9 mouse cellular contexts compared by ENCODE assay signal in genomic region chr13:13437460-13438015, GRCm38 (mm10). TPM values are rescaled to one million over a fixed set of nuclear protein-coding genes. Genes with fewer than 3 reads are reported as not detected.
DNase-seq lines count a peak whose midpoint lies in the region; ATAC-seq and TF ChIP-seq lines count a peak whose summit lies in the region.
"Not testable (repeated sequence)": the region's sequence is repeated elsewhere in the genome, so short reads cannot be mapped to it uniquely, and the experiment has no call there.
"Had no signal": no experiment of that assay in that cellular context is flagged by ENCODE, and none has a peak within 500 bp of the region (broad histone marks: within the 10 kb centered on the region; RNA-seq: fewer than 3 reads in every experiment).

Nid1 (plus strand) TSS chr13:13437551.

- H3K9ac ChIP-seq in embryonic facial prominence, embryonic 13.5 days; kidney, embryonic 15.5 days; liver, adult 2 months (ENCODE audit: low read depth, low read length); midbrain, embryonic 11.5 days (ENCODE audit: low read length): not testable (repeated sequence)

- not testable (repeated sequence) for H3K9me3 ChIP-seq in embryonic facial prominence, embryonic 13.5 days; kidney, embryonic 15.5 days (replicated peaks); midbrain, embryonic 11.5 days (ENCODE audit: control insufficient read depth, low read length)

- H3K27ac ChIP-seq in embryonic facial prominence, embryonic 13.5 days; kidney, embryonic 15.5 days; liver, adult 2 months (replicated peaks; ENCODE audit: insufficient read depth, low read depth, low read length); midbrain, embryonic 11.5 days (ENCODE audit: low read depth, low read length); spleen, adult 2 months (ENCODE audit: insufficient read depth, low read length): not testable (repeated sequence)

- not testable (repeated sequence) for H3K4me1 ChIP-seq in embryonic facial prominence, embryonic 13.5 days; kidney, embryonic 15.5 days; liver, adult 2 months (ENCODE audit: control insufficient read depth, insufficient read depth, low read length); midbrain, embryonic 11.5 days (ENCODE audit: control insufficient read depth, insufficient read depth, low read length); spleen, adult 2 months (ENCODE audit: control insufficient read depth, insufficient read depth, insufficient read length)

- not testable (repeated sequence) for H3K27me3 ChIP-seq in embryonic facial prominence, embryonic 13.5 days; kidney, embryonic 15.5 days; liver, adult 2 months (ENCODE audit: control insufficient read depth, insufficient read depth, low read length); midbrain, embryonic 11.5 days (ENCODE audit: control insufficient read depth, insufficient read depth, low read length); spleen, adult 2 months (ENCODE audit: control insufficient read depth, insufficient read depth, low read length)

- peak; percentile 86 for ATAC-seq in embryonic facial prominence, embryonic 13.5 days (ENCODE audit: insufficient number of reproducible peaks, insufficient read depth, low FRiP score, low TSS enrichment, low read depth)
- peak; percentile 86 for ATAC-seq in kidney, embryonic 15.5 days (replicated peaks; ENCODE audit: low FRiP score)
- ATAC-seq in midbrain, embryonic 11.5 days (ENCODE audit: low FRiP score) = peak; percentile 68

- intact Hi-C loops in gastrocnemius, postnatal 36 days (cut with DNase I); heart, postnatal 36 days (cut with DNase I): not testable (repeated sequence)

- peak; percentile 78 for DNase-seq in ZHBTc4 (ENCODE audit: low read depth, low spot score)
- DNase-seq in gastrocnemius, postnatal 36 days = peak in 1 of 2 experiments; percentile 24
- peak; percentile 33 to 57 for DNase-seq in heart, postnatal 36 days
- DNase-seq in liver, adult 2 months (ENCODE audit: extremely low read depth, low read depth, low spot score); midbrain, embryonic 11.5 days (ENCODE audit: low spot score, missing footprints); spleen, adult 2 months (ENCODE audit: low read depth in 1 of 2, low spot score in 2 of 2): not testable (repeated sequence)

- not testable (repeated sequence) for TF ChIP-seq POLR2A in liver, adult 2 months (IDR thresholded peaks at IDR 0.05; ENCODE audit: extremely low read depth, insufficient read depth, low read length); spleen, adult 2 months (IDR thresholded peaks at IDR 0.05; ENCODE audit: low read depth, low read length)

- H3K4me2 ChIP-seq in embryonic facial prominence, embryonic 13.5 days = peak within 1 kb of the TSS; percentile 53
- peak within 1 kb of the TSS; percentile 50 for H3K4me2 ChIP-seq in kidney, embryonic 15.5 days
- peak within 1 kb of the TSS; percentile 22; the same call in 1 of the 2 replicates for H3K4me2 ChIP-seq in midbrain, embryonic 11.5 days

- peak within 1 kb of the TSS; percentile 37 for H3K4me3 ChIP-seq in embryonic facial prominence, embryonic 13.5 days
- peak within 1 kb of the TSS; percentile 39 for H3K4me3 ChIP-seq in kidney, embryonic 15.5 days (replicated peaks)
- peak within 1 kb of the TSS; percentile 61; the same call in 1 of the 2 replicates for H3K4me3 ChIP-seq in liver, adult 2 months (ENCODE audit: insufficient read depth, low read depth, low read length)
- peak within 1 kb of the TSS; percentile 18; the same call in 1 of the 2 replicates for H3K4me3 ChIP-seq in midbrain, embryonic 11.5 days (ENCODE audit: low read depth, low read length)
- not testable (repeated sequence) for H3K4me3 ChIP-seq in spleen, adult 2 months (ENCODE audit: extremely low read depth, insufficient read depth, insufficient read length)

- under 1% methylated on average over 22 of the region's 39 CpGs for WGBS in embryonic facial prominence, embryonic 13.5 days
- WGBS in kidney, embryonic 15.5 days = under 1% methylated on average over 27 of the region's 39 CpGs
- 2% methylated on average over 26 of the region's 39 CpGs for WGBS in liver, adult 2 months
- WGBS in midbrain, embryonic 11.5 days = 0% methylated on average over 24 of the region's 39 CpGs
- WGBS in spleen, adult 2 months = 3% methylated on average over 26 of the region's 39 CpGs

- H3K79me2 ChIP-seq in liver, adult 2 months (ENCODE audit: control insufficient read depth, insufficient read depth, low read length) = not testable (repeated sequence)

- not testable (repeated sequence) for TF ChIP-seq CTCF in liver, adult 2 months (IDR thresholded peaks at IDR 0.05; ENCODE audit: low read depth, low read length); spleen, adult 2 months (IDR thresholded peaks at IDR 0.05; ENCODE audit: extremely low read depth, insufficient read depth, insufficient read length, insufficient replicate concordance)

- H3K36me3 ChIP-seq in embryonic facial prominence, embryonic 13.5 days; kidney, embryonic 15.5 days; liver, adult 2 months (ENCODE audit: control insufficient read depth, insufficient read depth, low read length); midbrain, embryonic 11.5 days (ENCODE audit: control insufficient read depth, insufficient read depth, low read length); spleen, adult 2 months (ENCODE audit: control insufficient read depth, insufficient read depth, low read length): not testable (repeated sequence)

RNA-seq across cellular contexts. Expression of gene Nid1, which starts in this region (rescaled TPM):
- polyA plus RNA-seq in embryonic facial prominence, embryonic 13.5 days (2015; fragmentation: Nextera tagmentation; extraction: Ambion mirVana) = 45.8 and 66.0 TPM in 2 replicates
- 10 to 100 TPM; 59.4 to 66.8 TPM for total RNA-seq in gastrocnemius, postnatal 36 days (2021)
- 100 to 1,000 TPM in 1 of 2 experiments, 10 to 100 TPM in 1; 81.2 to 107 TPM for total RNA-seq in heart, postnatal 36 days (2021)
- 87.0 and 104 TPM in 2 replicates for polyA plus RNA-seq in kidney, embryonic 15.5 days (2015; fragmentation: Nextera tagmentation; extraction: Ambion mirVana)
- total RNA-seq in liver, adult 2 months (2014; rRNA removed) = 10.4 and 14.6 TPM in 2 replicates
- polyA plus RNA-seq in liver, adult 2 months (2012; rRNA removed) = 7.1 and 9.0 TPM in 2 replicates
- 42.7 and 44.2 TPM in 2 replicates for polyA plus RNA-seq in midbrain, embryonic 11.5 days (2014; fragmentation: Nextera tagmentation; extraction: Ambion mirVana)
- polyA plus RNA-seq in spleen, adult 2 months (2012; rRNA removed) = 39.3 and 54.7 TPM in 2 replicates
- polyA plus RNA-seq: G1E had no signal
